Mouse (Mus musculus) Patski (cell line): ENCODE data around the gene Il20rb. TPM values are rescaled to one million over a fixed set of nuclear protein-coding genes. Genes with fewer than 3 reads are reported as not detected.

Experiments
- ATAC-seq: fragments of 100-300 bp; one replicate; pipeline ENCODE4 v1.8.0; 2021
- CTCF ChIA-PET: fragments of 350-600 bp; sonication (Branson Sonifier 250); formaldehyde crosslinking; loops from one replicate; lab custom pipeline; 2022; ENCODE audit warnings: inconsistent platforms; lab: Charles Lee
- POLR2A ChIA-PET: fragments of 350-600 bp; sonication (Branson Sonifier 250); formaldehyde crosslinking; loops from one replicate; lab custom pipeline; 2022; ENCODE audit warnings: antibody characterized with exemption, inconsistent platforms; lab: Charles Lee
- DNase-seq: peaks from one replicate; pipeline ENCODE4 v3.0.0-alpha.2; 2011; ENCODE audit warnings: low read depth, low spot score
- H3K27me3 ChIP-seq: fragments of 371-371 bp; one replicate; pipeline ENCODE4 v1.5.1; 2021
- CTCF ChIP-seq: fragments of 100-300 bp; IDR thresholded peaks from one replicate; pipeline ENCODE4 v1.5.1; 2021
- in situ Hi-C: fragments of 300-500 bp; cut with MboI; formaldehyde crosslinking; loops from 3 replicates; pipeline ENCODE4 v1.11.1; 2018; ENCODE audit warnings: low pct_unique_long_range_greater_than_20kb, mixed read lengths
- polyA plus RNA-seq: library from polyadenylated mRNA; unstranded; gene quantifications from one replicate; pipeline ENCODE4 v1.2.3, GENCODE M21; 2021

The Il20rb gene
- polyA plus RNA-seq, 1 experiment from 2014 or later = 0.59 TPM

- POLR2A ChIA-PET = interaction anchor here (0.5 kb wide), 1 partner anchor 173 kb away, joined by 8 read pairs; no protein-coding TSS in a partner anchor
- no peak for TF ChIP-seq CTCF
- no peaks in the 10 kb centered on the region for H3K27me3 ChIP-seq
- CTCF ChIA-PET = interaction anchor here (1.4 kb wide), 1 partner anchor 17 kb away, joined by 4 read pairs; no protein-coding TSS in a partner anchor
- ATAC-seq (no peak), DNase-seq (no peak)
- in situ Hi-C loops = no loop called here
These were observed 15.0 kb downstream of the Il20rb start for GRCm38 (mm10) chr9:100471605-100471953.

DNA sequence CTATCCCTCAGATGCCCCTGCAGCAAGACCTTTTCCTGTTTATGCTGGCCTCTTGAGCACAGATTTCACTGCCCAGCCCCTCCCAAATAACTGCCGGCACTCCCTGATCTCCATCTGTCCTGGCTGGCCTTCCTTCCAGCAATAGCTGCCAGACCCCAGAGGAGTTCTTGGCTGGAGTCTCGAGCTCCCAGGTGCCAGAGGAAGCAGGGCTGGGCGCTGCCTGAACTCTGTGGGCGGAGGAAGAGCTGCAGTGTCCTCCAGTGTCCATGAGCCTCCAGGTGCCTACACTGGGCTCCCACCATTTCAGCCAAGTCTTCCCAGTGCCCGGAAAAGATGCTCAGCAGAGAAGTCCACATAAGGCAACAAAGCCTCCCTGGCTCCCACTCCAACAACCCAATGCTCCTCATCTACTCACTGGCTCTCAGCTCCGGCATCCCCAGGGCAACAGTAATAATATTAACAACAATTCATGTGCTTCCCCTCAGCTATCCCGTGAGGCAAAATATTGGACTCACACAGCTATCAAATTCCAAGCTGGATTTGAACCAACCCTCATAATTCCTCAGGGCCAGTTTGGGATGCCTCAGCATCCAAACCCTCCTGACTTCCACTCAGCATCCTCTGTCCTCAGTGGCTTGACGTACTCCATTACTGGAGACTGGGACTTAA, 15.5 kb downstream of the Il20rb start:
- in situ Hi-C loops = no loop called here
- no peaks in the 10 kb centered on the region for H3K27me3 ChIP-seq
- CTCF ChIA-PET = interaction anchor here (1.0 kb wide), 1 partner anchor 9 kb away, joined by 3 read pairs; no protein-coding TSS in a partner anchor
- no peak for TF ChIP-seq CTCF
- DNase-seq (no peak), ATAC-seq (no peak)
- POLR2A ChIA-PET = interaction anchor here (0.5 kb wide), 1 partner anchor 174 kb away, joined by 8 read pairs; no protein-coding TSS in a partner anchor

- no peak for TF ChIP-seq CTCF
- CTCF ChIA-PET = interaction anchor here (1.0 to 1.8 kb wide), 2 partner anchors 10 to 173 kb away, joined by 3 to 5 read pairs; no protein-coding TSS in a partner anchor
- DNase-seq = no peak
- H3K27me3 ChIP-seq = no peaks in the 10 kb centered on the region
- POLR2A ChIA-PET = no interaction called here
- ATAC-seq = no peak
- in situ Hi-C loops = no loop called here
These were observed 16.4 kb downstream of the Il20rb start for GRCm38 (mm10) chr9:100470228-100470627.

DNA sequence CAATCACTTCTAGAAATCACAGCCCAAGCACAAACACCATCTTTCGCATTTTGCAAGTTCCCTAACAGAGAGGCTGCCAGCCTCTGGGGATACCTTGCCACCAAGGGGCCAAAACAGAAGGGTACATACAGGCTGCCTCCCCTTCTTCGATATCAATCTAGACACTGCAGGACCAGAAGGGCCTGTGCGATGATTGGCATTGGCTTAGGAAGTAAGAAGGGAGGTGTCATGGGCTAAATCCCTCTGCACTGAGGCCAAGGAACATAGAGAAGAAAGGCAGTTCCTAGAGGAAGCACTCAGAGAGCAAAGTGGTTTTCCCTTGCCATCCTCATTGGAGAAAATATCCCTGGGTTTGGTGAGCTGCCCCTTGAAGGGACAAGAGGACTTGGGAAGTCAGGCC, 16.9 kb downstream of the Il20rb start:
- TF ChIP-seq CTCF = no peak
- POLR2A ChIA-PET = no interaction called here
- DNase-seq (no peak), ATAC-seq (no peak)
- CTCF ChIA-PET = interaction anchor here (1.8 kb wide), 1 partner anchor 173 kb away, joined by 5 read pairs; no protein-coding TSS in a partner anchor
- in situ Hi-C loops = no loop called here
- H3K27me3 ChIP-seq = no peaks in the 10 kb centered on the region

GRCm38 (mm10) chr9:100468151-100468550, 18.4 kb downstream of the Il20rb start:
- ChIA-PET CTCF (interaction anchor here (0.7 to 1.3 kb wide), 2 partner anchors 13 to 14 kb away, joined by 3 read pairs; no protein-coding TSS in a partner anchor), POLR2A (no interaction called here)
- in situ Hi-C loops = no loop called here
- no peak for TF ChIP-seq CTCF
- DNase-seq = no peak
- H3K27me3 ChIP-seq = no peaks in the 10 kb centered on the region
- ATAC-seq = no peak

- H3K27me3 ChIP-seq = no peaks in the 10 kb centered on the region
- ATAC-seq (peak; percentile 27), DNase-seq (no peak)
- no peak for TF ChIP-seq CTCF
- ChIA-PET CTCF (interaction anchor here (0.9 to 1.3 kb wide), 3 partner anchors 12 to 18 kb away, joined by 3 read pairs; partner anchors contain the start of gene Il20rb), POLR2A (interaction anchor here (0.6 kb wide), 1 partner anchor 44 kb away, joined by 4 read pairs; no protein-coding TSS in a partner anchor)
- in situ Hi-C loops = no loop called here
These were observed 18.9 kb downstream of the Il20rb start for GRCm38 (mm10) chr9:100467653-100468052.

- ChIA-PET POLR2A (no interaction called here), CTCF (interaction anchor here (1.3 kb wide), 2 partner anchors 11 to 19 kb away, joined by 3 read pairs; partner anchors contain the start of gene Il20rb)
- H3K27me3 ChIP-seq = no peaks in the 10 kb centered on the region
- ATAC-seq = no peak
- in situ Hi-C loops = no loop called here
- DNase-seq = no peak
- no peak for TF ChIP-seq CTCF
These were observed 19.8 kb downstream of the Il20rb start for GRCm38 (mm10) chr9:100466743-100467142.

DNA sequence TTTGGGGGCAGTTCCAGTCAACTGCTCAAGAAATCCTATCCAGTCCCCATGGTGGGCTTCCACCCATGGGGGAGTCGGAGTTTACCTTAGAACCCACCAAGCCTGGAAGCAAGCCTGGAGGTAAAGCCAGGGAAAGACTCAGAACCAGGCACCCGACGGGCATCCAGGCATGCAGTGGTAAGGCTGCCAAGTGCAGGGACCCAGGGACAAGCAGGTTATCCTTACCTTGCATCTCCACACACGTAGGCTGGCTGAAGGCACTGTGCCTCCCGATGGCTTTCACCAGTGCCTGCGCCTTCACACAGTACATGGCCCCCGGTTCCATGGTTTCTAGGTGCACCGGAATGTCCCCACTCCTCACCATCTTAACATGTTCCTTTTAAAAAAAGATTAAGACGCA, 20.6 kb downstream of the Il20rb start:
- ChIA-PET POLR2A (no interaction called here), CTCF (interaction anchor here (0.8 to 1.3 kb wide), 2 partner anchors 20 to 177 kb away, joined by 3 read pairs; partner anchors contain the start of gene Il20rb)
- DNase-seq = no peak
- in situ Hi-C loops = no loop called here
- H3K27me3 ChIP-seq = no peaks in the 10 kb centered on the region
- no peak for TF ChIP-seq CTCF
- no peak for ATAC-seq

DNA sequence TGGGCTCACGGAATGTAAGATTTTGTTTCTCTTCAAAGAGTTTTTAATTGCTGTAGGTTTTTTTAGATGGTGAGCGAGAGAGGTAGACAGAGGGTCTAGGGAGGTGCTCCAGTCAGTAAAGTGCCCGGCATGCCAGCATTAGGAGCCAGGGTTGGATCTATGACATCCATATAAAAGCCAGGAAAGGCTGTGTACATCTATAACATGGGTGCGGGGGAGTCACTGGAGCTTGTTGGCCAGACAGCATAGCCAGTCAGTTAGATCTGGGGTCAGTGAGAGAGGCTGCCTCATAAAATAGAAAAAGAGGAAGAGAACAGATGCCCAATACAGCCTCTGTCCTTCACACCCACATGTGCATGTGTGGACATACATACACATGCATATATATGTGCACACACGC, 21.2 kb downstream of the Il20rb start:
- in situ Hi-C loops = no loop called here
- ATAC-seq (no peak), DNase-seq (no peak)
- H3K27me3 ChIP-seq = no peaks in the 10 kb centered on the region
- ChIA-PET POLR2A (no interaction called here), CTCF (interaction anchor here (0.8 kb wide), 1 partner anchor 178 kb away, joined by 3 read pairs; no protein-coding TSS in a partner anchor)
- TF ChIP-seq CTCF = no peak

GRCm38 (mm10) chr9:100463771-100464170, 22.8 kb downstream of the Il20rb start:
- DNase-seq = no peak
- no peak for TF ChIP-seq CTCF
- no peak for ATAC-seq
- ChIA-PET POLR2A (no interaction called here), CTCF (no interaction called here)
- in situ Hi-C loops = no loop called here
- no peaks in the 10 kb centered on the region for H3K27me3 ChIP-seq

GRCm38 (mm10) chr9:100462098-100462497, 24.5 kb downstream of the Il20rb start:
- POLR2A ChIA-PET = interaction anchor here (0.6 kb wide), 1 partner anchor 9 kb away, joined by 3 read pairs; no protein-coding TSS in a partner anchor
- DNase-seq = no peak
- ATAC-seq = no peak
- no peaks in the 10 kb centered on the region for H3K27me3 ChIP-seq
- CTCF ChIA-PET = no interaction called here
- in situ Hi-C loops = no loop called here
- TF ChIP-seq CTCF = no peak
